In genomic region chr1:179261496-179261966, GRCm38 (mm10) we compare ENCODE assay signal across 9 mouse cellular contexts.
DNase-seq lines count a peak whose midpoint lies in the region; TF ChIP-seq lines count a peak whose summit lies in the region.
"Had no signal": no experiment of that assay in that cellular context is flagged by ENCODE, and none has a peak within 500 bp of the region (broad histone marks: within the 10 kb centered on the region; RNA-seq: fewer than 3 reads in every experiment).

No protein-coding gene starts in this region.

- no peaks in the 10 kb centered on the region for H3K9me3 ChIP-seq in ES-Bruce4 (replicated peaks; ENCODE audit: control insufficient read depth, insufficient read depth, low read length, poor library complexity, severe bottlenecking)
- H3K9me3 ChIP-seq in embryonic facial prominence, embryonic 10.5 days = no peaks in the 10 kb centered on the region; the same call in 1 of the 2 replicates

- H3K27ac ChIP-seq in ES-Bruce4 (ENCODE audit: insufficient read depth, low read length) = peak overlapping the region; percentile 34
- peak overlapping the region; percentile 57; the same call in 1 of the 2 replicates for H3K27ac ChIP-seq in embryonic facial prominence, embryonic 10.5 days (replicated peaks)

- no peak for TF ChIP-seq EP300 in ES-Bruce4 (IDR thresholded peaks at IDR 0.05; ENCODE audit: insufficient read depth, low read depth, low read length)

- TF ChIP-seq CTCF in ES-Bruce4 (IDR thresholded peaks at IDR 0.05; ENCODE audit: low read depth, low read length) = no peak

- H3K4me3 ChIP-seq in ES-Bruce4 (ENCODE audit: low read depth, low read length) = no peak overlapping the region
- H3K4me3 ChIP-seq in embryonic facial prominence, embryonic 10.5 days = no peak overlapping the region

- no peaks in the 10 kb centered on the region for H3K4me1 ChIP-seq in ES-Bruce4 (ENCODE audit: control insufficient read depth, insufficient read depth, low read length)
- peaks cover 13% of the 10 kb centered on the region for H3K4me1 ChIP-seq in embryonic facial prominence, embryonic 10.5 days

- 53% methylated on average over 11 of the region's 11 CpGs for WGBS in embryonic facial prominence, embryonic 10.5 days

- peak overlapping the region; percentile 18; the same call in 1 of the 2 replicates for H3K9ac ChIP-seq in ES-Bruce4 (ENCODE audit: low read depth, poor library complexity, severe bottlenecking)

- H3K27me3 ChIP-seq in ES-Bruce4 (ENCODE audit: control insufficient read depth, insufficient read depth, low read length, poor library complexity, severe bottlenecking) = no peaks in the 10 kb centered on the region
- no peaks in the 10 kb centered on the region for H3K27me3 ChIP-seq in embryonic facial prominence, embryonic 10.5 days (replicated peaks; ENCODE audit: low read depth, poor library complexity, severe bottlenecking)

- no peak for TF ChIP-seq POLR2A in ES-Bruce4 (IDR thresholded peaks at IDR 0.05; ENCODE audit: insufficient read depth, low read length)

- DNase-seq in heart, adult 11 months = peak; percentile 81
- no peak for DNase-seq in heart, adult 18-20 months
- peak; percentile 22 for DNase-seq in embryonic facial prominence, embryonic 10.5 days (ENCODE audit: low spot score)
- peak; percentile 7 to 22 for DNase-seq in left cerebral cortex, adult 8-10 months (ENCODE audit: low spot score in 2 of 2)
- no peak for DNase-seq in urinary bladder, postnatal 36 days (ENCODE audit: low spot score in 2 of 2)
- DNase-seq in gastrocnemius, postnatal 4 days (ENCODE audit: low spot score in 2 of 2) = no peak
- DNase-seq in thymus, adult 18-20 months = no peak
- DNase-seq: adrenal gland, postnatal 25 days had no signal

- no peaks in the 10 kb centered on the region for H3K36me3 ChIP-seq in ES-Bruce4 (ENCODE audit: control insufficient read depth, insufficient read depth, low read length, poor library complexity, severe bottlenecking)
- no peaks in the 10 kb centered on the region for H3K36me3 ChIP-seq in embryonic facial prominence, embryonic 10.5 days (replicated peaks)

Comparison
In these comparisons a context has a peak if more than half of its experiments do, and no peak if none do; other contexts are left out.
1. DNase-seq: peak in heart, adult 11 months (single experiment), embryonic facial prominence, embryonic 10.5 days (single experiment) and left cerebral cortex, adult 8-10 months (2 of 2); none in heart, adult 18-20 months (0 of 2), urinary bladder, postnatal 36 days (0 of 2), gastrocnemius, postnatal 4 days (0 of 2) and thymus, adult 18-20 months (0 of 2).